Mouse (Mus musculus): ENCODE data around the gene Dnm1.

The Dnm1 gene

DNA sequence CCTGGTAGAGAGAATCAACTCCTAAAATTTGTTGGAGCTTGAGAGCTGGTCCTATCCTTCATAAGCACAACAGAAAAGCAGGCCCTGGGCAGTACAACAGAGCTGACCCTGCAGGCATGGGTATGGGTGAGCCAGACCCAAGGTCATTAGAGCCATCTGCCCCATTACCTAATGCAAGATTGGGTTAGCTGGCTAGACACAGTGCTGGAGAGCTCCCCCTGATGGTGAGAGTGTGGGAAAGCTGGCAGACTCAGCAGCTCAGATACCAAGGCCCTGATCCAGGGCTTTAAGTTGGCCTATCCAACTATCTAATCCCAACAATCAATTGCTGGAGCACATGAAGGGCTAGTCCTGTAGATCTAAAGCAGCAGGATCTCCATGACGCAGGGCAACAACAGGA lies 70.4 kb downstream of the Dnm1 start:
- in situ Hi-C loops (cut with MboI, MseI): no loop called here

DNA sequence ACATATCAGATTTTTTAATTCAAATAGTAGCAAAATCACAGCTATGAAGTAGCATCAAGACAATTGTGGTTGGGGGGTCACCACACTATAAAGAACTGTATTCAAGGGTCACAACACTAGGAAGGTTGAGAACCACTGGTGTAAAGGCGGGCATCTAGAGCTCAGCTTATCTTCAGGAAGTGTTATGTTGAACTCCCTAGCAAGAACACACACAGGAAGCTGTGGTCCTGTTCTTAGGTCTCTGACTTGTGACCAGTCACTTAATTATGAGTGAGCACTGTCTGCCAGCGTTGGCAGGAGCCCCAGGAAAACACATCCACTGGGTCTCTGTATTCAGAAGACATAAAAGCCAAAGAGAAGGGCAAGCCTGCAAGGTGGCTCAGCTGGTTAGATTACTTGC lies 70.8 kb downstream of the Dnm1 start:
- in situ Hi-C loops (cut with MboI, MseI): no loop called here

DNA sequence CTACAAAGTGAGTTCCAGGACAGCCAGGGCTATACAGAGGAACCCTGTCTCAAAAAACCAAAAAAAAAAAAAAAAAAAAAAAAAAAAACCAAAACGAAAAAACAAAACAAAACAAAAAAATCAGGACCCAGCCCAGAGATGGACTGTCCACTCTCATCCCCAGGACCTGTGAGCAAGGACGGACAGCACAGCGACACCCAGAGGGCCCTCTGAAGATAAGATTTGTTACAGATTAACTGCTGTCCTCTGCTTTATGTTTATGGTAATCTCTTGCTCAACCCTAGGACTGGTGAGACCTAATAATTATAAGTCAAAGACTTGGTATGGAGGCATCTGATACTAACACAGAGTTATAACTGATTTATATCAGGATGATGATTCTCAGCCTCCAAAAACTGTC lies 77.3 kb downstream of the Dnm1 start:
- in situ Hi-C loops (cut with MboI, MseI): no loop called here

DNA sequence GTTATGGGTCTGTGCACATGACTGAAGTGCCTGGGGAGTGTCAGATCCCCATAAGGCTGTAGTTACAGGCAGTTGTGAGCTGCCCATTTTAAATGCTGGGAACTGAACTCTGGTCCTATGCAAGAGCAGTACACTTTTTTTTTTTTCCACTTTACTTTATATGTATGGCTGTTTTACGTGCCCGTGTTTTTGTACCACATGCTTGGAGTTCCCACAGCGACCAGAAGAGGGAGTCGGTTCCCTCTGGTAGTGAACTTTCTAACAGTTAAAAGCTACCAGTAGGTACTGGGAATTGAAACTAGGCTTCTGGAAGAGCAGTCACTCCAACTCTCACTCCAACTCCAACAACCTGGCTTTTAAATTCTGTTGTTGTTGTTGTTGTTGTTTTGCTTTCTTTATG lies 92.5 kb downstream of the Dnm1 start:
- in situ Hi-C loops (cut with MboI, MseI): no loop called here

DNA sequence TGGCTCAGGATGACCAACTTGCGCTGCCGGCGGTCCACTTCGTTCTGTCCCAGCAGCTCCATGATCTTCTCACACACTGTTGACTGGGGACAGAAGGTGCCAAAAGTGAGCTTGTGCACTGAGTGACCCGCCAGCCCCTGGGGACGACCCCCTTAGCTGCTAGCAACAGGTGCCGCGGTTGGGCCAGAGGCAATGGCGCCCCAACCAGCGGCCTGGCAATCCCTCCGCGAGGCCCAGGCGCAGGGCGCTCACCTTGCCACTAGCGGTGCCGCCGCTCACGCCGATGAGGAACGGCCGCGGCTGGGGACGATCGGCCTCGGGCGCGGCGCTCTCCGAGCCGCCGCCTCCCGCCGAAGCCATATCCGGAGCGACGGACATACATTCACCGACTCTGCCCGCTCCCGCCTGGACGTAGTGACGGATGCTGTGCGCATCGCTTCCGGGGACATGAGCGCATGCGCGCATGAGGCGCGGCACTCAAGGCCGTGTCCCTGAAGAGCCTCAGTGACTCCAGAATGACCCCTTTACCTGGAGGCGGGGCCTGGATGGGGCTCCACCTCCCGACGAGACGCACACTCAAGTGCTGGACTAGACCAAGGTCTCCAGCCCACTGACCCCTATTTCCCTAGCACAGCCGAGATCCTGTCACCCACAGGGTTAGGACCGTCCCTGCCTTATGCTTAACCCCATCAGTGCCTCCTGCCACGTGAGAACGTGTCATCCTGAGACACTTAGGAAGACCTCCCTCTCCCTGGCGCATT lies 93.3 kb downstream of the Dnm1 start, which contains the start of gene Uck1:
Gene Uck1 (minus strand): TSS at position 503 of the 761 bp plus-strand sequence.
- in situ Hi-C loops (cut with MboI, MseI): no loop called here

DNA sequence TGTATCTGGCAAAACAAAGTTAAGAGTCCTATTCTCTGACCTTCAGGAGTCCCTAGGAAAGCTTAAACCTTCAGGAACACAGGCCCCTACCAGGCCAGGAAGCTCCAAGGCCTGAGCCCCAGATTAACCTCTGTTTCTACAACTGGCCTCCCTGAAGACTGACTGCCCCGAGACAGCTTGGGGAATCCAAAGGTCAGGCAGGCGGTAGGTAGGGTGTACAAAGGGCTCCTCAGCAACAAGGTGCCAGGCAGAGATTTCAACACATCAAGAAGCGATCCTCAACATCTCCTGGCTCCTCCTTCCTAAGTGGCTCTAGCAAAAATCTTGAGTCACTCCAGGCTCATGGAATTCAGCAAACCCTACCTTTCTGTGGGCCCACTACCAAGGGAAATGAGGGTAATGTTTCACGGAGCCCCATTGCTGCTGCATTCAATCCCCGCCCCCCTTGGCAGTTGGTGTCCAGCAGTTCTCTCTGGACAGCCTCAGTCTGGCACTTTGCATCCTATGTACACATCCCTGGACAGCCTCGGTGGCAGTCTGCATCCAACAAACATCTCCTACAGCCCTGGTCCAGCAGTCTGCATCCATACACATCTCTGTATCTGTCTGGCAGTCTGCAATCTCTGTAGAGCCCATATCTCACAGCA lies 94.1 kb downstream of the Dnm1 start:
- in situ Hi-C loops (cut with MboI, MseI): no loop called here

Measured in T-helper 1 cell (primary cell).